Mouse (Mus musculus): Measurements from ENCODE around the gene Akain1. TPM values are rescaled to one million over a fixed set of nuclear protein-coding genes. Genes with fewer than 3 reads are reported as not detected.

Gene Akain1
- not detected for polyA plus RNA-seq (2014; fragmentation: Illumina TruSeq; extraction: RNeasy Lipid Tissue Mini Kit (QIAGEN cat#74804); ENCODE audit: low read depth, low replicate concordance)

DNA sequence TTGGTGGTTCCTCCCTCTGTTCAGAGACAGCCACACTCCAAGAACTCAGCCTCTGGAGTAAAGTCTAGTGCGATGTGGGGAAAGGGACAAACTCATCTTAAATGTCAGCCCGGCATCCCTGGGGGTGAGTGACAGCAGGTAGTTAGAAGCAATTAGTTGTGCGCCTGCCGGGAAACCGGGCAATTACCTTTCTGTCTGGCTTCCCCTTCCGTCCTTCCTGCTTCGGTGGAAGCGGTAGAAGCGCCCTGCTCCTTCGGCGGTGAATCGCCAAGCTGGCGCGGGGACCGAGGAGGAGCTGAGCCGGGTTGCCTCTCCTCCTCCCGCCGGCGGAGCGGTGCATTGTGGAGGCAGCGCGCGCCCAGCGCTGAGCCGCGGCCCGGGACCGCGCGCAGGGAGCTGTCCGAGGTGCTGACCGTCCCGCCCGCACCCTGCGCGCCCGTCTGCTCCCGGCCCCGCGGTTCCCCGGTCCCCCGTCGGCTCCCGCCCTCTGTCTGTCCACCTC is at the start of gene Akain1:
Akain1 (plus strand) TSS at position 337 of the 502 bp plus-strand sequence.

Other genes starting within 250 kb of the Akain1 start
- 15.4 TPM for gene Zbtb14, start 56.3 kb upstream of the Akain1 start, polyA plus RNA-seq (2014; fragmentation: Illumina TruSeq; extraction: RNeasy Lipid Tissue Mini Kit (QIAGEN cat#74804); ENCODE audit: low read depth, low replicate concordance)

Data from adipose tissue, adult 10 weeks (tissue).